Mouse (Mus musculus) heart, postnatal 36 days (tissue): ENCODE results near the gene Ufsp2. TPM values are rescaled to one million over a fixed set of nuclear protein-coding genes. Genes with fewer than 3 reads are reported as not detected.

Source experiments
- DNase-seq, 2 experiments: peaks; one replicate each; pipeline ENCODE4 v3.0.0; 2021 to 2022
- intact Hi-C: fragments of 180-260 bp; cut with DNase I; formaldehyde crosslinking; loops from one replicate; pipeline ENCODE4 v1.15.1; 2025
- total RNA-seq, 2 experiments: library from RNA; stranded (reverse); gene quantifications; 2 replicates each; pipeline ENCODE4 v1.2.3; 2021

Ufsp2 gene
- 10 to 100 TPM; 30.9 to 32.4 TPM for total RNA-seq

DNA sequence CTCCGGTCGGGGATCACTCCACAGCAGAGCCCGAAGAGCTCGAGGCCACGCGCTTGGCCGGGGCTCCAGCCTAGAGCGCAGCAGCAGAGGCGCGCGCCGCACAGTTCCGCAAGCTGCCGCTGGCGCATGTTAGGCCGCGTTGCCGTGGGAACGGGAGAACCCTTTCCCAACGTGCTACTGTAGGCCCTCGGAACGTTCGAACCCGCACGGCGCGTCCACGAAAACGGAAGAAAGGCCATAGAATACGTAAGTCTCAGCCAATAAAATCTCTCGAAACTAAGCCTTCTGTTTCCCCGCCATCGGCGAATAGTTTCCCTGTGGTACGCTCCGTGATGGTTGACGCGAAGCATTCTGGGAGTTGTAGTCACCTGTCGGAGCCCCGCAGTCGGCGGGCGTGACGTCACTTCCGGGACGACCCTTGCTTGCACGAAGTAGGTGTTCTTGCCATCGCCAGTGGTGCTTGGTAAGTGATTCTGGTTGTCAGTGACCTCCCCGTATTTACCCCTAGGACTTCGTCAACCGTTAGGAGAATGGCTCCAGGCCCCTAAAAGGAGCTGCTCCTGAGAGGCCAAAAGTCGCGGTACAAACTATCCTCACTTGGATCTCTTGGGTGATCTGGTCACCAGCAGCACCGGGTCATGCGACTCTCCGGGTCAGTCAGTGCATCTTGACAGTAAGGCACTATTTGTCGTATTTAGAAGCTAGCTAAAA lies at the start of gene Ufsp2, which contains the start of gene 1700029J07Rik:
Ufsp2 (plus strand) TSS at position 403 of the 711 bp plus-strand sequence.
1700029J07Rik (minus strand) TSS at position 127 of the 711 bp plus-strand sequence.
- intact Hi-C loops: loop anchor here (2.0 kb wide), 1 partner anchor 24 kb away; the partner anchor contains the start of gene Lrp2bp
- peak; percentile 97 to 98 for DNase-seq

- intact Hi-C loops: loop anchor here (1.0 to 5.0 kb wide), 5 partner anchors 47 to 496 kb away; partner anchors contain the start of gene Pdlim3
- peak; percentile 96 to 98 for DNase-seq
Observed at GRCm38 (mm10) chr8:45934582-45935014, 40.7 kb upstream of the Ufsp2 start, which contains the start of gene Ccdc110. Gene Ccdc110 (plus strand): TSS chr8:45934619.

DNA sequence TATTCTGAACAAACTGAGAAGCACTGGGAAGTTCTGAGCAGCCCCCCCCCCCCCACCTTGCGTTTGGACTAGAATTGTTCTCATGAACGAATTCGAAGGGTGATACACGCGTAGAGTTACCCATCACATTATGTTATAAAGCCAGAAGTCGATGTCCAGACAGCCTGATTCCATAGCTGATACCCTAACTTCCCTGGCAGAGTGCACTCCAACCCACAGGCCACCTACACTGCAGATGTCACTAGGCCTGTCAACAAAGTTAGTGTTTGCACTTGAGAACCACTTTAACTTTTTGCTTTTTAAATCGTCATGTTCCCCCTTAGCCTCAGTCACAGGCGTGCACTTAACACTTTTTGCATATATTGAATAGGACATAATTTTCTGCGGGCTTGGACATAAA lies 38.3 kb upstream of the Ufsp2 start:
- intact Hi-C loops: loop anchor here (5.0 kb wide), 1 partner anchor 140 kb away; no protein-coding TSS in a partner anchor
- no peak for DNase-seq

GRCm38 (mm10) chr8:45946283-45946682 lies 29.0 kb upstream of the Ufsp2 start:
- DNase-seq: no peak
- intact Hi-C loops: no loop called here

GRCm38 (mm10) chr8:45950622-45951021 lies 24.7 kb upstream of the Ufsp2 start:
- DNase-seq: no peak
- intact Hi-C loops: no loop called here

DNA sequence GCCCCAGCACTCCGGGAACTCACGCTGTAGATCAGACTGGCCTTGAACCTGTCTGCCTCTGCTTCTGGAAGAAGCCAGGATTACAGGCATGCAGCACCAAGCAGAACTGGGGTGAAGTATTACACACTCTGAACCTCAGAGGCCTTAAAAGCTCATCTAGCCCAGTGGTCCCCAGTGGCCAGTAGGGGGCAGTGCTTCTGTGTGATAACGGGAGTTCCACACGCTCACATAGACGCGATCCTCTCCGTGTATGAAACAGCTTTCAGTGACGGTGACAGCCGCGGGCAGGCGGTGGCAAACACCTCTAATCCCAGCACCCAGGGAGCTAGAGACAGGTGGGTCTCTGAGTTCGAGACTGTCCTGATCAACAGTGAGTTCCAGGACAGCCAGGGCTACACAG lies 4.4 kb upstream of the Ufsp2 start:
- no peak for DNase-seq
- intact Hi-C loops: no loop called here

DNA sequence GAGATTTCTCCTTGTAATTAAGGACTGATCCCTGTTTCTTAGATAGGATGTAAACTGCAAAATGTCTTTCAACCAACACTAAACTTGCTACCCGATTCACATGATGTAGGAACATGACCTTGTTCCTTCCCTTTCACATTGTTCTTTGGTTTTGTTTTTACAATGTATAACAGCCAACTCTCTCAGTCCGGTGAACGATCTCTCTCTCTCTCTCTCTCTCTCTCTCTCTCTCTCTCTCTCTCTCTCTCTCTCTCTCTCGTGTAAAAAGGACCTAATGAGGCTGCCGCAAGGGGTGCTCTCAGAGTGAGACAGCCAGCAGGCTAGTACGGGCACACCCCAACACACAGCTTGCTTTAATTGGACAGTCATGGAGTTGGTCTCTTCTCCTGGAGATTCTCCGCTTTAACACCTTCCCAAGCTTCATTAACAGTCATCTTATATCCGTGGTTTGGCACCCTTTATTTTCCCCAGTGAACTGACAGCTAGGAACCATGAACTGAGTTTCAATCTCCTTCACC lies 1.3 kb upstream of the Ufsp2 start:
- intact Hi-C loops: loop anchor here (2.0 kb wide), 1 partner anchor 25 kb away; the partner anchor contains the start of gene Lrp2bp
- no peak for DNase-seq

- DNase-seq: no peak
- intact Hi-C loops: loop anchor here (2.0 kb wide), 1 partner anchor 23 kb away; the partner anchor contains the start of gene Lrp2bp
Observed at GRCm38 (mm10) chr8:45975837-45976468, 625 bp downstream of the Ufsp2 start.

DNA sequence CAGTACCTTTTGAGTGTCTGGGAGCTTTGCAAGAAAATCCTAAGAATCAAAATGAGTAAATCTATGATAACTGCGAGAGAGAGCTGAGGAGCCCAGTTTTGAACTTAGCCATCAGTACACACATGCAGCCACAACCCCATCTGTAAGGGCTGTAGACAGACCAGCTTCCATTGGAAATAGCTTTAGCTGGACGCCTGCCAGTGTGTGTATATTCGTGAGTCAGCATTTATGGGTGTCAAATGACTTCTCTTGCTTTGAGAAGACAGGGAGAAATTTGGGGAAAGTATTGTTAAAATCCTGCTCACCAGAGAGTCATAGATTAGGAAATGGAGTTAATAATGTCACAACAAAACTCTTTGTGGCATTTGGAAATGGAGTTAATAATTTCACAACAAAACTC lies 11.3 kb downstream of the Ufsp2 start:
- DNase-seq: no peak
- intact Hi-C loops: no loop called here

- no peak for DNase-seq
- intact Hi-C loops: no loop called here
Observed at GRCm38 (mm10) chr8:45988189-45988588, 12.9 kb downstream of the Ufsp2 start.

GRCm38 (mm10) chr8:45990631-45991310 lies 15.4 kb downstream of the Ufsp2 start:
- intact Hi-C loops: no loop called here

DNA sequence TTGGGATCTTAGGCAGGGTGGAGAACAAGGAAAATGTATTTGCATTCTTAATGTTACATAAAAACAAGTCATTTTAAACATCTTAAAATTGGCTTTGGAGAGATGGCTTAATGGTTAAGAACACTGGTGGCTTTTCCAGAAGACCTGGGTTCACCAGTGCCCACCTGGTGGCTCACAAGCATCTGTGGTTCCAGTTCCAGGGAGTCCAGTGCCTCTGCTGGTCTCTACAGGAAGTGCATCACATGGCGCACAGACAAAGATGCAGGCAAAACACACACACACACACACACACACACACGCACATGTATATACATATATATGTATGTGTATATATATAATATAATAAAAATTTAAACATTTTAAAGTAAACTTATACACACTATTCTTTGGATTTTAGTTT lies 18.8 kb downstream of the Ufsp2 start:
- intact Hi-C loops: no loop called here
- no peak for DNase-seq

More at GRCm38 (mm10) chr8:45990631-45991310, 15.4 kb downstream of the Ufsp2 start:
- DNase-seq: no peak

GRCm38 (mm10) chr8:45995576-45995975 lies 20.2 kb downstream of the Ufsp2 start:
- intact Hi-C loops: no loop called here
- DNase-seq: no peak

DNA sequence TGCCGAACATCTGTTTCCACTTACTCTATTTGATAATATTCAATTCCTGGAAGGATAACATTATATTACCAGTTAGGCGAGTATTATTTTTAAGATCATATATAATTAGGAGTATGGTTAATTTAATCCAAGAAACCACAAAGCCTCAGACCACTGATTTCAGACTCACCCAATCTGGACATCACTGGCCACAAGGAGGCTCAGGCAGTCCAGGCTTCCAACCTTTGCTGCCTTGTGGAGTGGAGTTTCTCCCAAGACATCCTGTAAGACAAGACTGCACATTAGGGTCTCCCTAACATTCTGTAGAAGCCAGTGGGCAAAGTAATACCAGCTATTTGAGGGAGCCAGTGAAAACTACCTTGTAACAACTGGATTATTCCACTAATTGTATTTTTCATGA lies 22.9 kb downstream of the Ufsp2 start:
- no peak for DNase-seq
- intact Hi-C loops: loop anchor here (2.0 kb wide), 2 partner anchors 23 to 153 kb away; partner anchors contain the start of genes 1700029J07Rik, Cfap97 and Ufsp2

DNA sequence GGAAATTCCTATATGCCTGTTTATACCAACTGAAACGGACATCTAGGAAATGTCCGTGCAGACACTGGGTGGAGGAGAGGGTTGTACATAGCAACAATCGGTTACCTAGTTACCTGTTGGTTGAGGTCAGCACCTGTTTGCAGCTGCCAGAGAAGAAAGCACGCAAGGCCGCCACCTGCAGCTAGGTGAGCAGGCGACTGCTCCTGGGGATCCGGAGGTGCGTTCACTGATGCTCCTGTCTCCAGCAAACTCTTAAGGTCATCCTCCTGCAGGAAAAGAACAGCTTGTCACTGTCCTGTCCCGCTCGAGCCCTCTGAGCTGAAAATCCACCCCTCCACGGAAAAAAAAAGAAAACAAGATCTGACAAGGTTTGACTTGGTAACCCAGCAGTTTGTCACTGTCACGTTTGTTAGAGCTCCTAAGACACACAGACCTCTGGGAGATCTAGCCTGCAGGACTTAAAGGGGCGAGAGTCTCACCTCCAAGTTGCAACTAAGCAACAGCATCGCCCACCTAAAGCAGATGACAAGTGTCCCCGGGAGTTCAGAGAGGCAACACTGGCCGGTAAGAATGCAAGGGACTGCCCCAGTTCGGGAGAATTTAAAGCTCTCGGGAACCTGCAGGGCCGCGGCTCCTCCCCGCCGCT lies 23.9 kb downstream of the Ufsp2 start, which contains the start of gene Lrp2bp:
Lrp2bp (plus strand) TSS at position 166 of the 646 bp plus-strand sequence.
- intact Hi-C loops: loop anchor here (2.0 kb wide), 2 partner anchors 24 to 152 kb away; partner anchors contain the start of genes 1700029J07Rik, Cfap97 and Ufsp2
- no peak for DNase-seq

DNA sequence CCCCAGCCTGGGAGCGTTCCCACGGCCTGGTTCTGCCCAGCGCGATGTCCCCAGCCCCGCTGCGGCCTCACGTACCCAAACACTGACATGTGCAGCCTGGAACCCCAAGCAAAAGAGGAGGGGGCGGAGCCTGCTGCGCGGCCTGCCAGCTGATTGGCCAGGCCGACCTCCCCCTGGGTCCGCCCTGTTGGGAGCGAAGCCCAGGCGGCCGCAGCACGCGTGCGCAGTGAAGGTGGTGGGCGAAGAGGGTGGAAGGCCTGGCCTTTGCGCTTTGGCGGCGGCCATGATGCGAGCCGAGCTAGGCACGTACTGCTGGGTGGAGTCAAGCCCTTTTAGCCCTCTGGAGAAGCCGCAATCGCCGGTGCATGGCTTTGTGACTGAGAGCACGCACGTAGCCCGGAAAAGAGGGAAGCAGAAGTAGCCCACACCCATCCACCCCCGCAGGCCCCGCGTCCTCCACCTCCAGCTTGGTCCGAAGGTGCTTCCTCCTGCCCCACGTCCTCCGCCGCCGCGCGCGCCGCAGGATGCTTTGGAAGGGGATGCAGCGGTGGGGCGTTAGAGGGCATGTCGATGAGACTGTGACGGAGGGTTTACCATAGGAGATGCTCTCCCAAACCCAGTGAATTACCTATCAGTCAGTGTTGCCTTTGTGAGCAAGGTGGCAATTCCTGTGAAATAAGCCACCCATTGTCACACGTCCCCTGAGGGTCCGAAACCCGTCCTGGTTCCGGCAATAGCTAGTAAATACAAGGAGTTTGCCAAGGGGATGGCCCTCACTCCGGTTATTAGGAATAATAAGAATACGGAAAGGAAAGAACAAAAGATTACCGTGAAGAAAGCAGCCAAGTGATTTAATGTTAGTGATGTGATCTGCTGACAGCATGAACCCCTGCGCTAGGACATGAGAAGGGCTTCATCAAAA lies 24.7 kb downstream of the Ufsp2 start:
- peak; percentile 99 to 100 for DNase-seq
- intact Hi-C loops: loop anchor here (2.0 kb wide), 2 partner anchors 25 to 151 kb away; partner anchors contain the start of genes 1700029J07Rik, Cfap97 and Ufsp2

GRCm38 (mm10) chr8:46005596-46005995 lies 30.3 kb downstream of the Ufsp2 start, which contains the start of gene Ankrd37:
Gene Ankrd37 (minus strand): TSS chr8:46005707.
- intact Hi-C loops: no loop called here
- DNase-seq: no peak

GRCm38 (mm10) chr8:46007050-46007672 lies 31.8 kb downstream of the Ufsp2 start:
- intact Hi-C loops: no loop called here

More at GRCm38 (mm10) chr8:46007050-46007672, 31.8 kb downstream of the Ufsp2 start:
- DNase-seq: no peak
